Mouse (Mus musculus) hindbrain, embryonic 15.5 days (tissue): ENCODE results near the gene Piwil4. TPM values are rescaled to one million over a fixed set of nuclear protein-coding genes. Genes with fewer than 3 reads are reported as not detected.
"Not testable (repeated sequence)": the region's sequence is repeated elsewhere in the genome, so short reads cannot be mapped to it uniquely, and the experiment has no call there.

Source experiments
- ATAC-seq: fragments of 200-750 bp; cut with Nextera tagmentation; 2 replicates; pipeline ENCODE4 v1.8.0; 2017; ENCODE audit warnings: low read depth, moderate number of reproducible peaks, moderate TSS enrichment; ENCODE audit not compliant: low FRiP score
- H3K27ac ChIP-seq: fragments of 300-500 bp; sonication (generic); replicated peaks from 2 replicates; pipeline ENCODE4 v1.5.1; 2015; ENCODE audit warnings: mild to moderate bottlenecking, inconsistent platforms
- H3K27me3 ChIP-seq: fragments of 300-500 bp; sonication (generic); 2 replicates; pipeline ENCODE4 v1.6.1; 2015; ENCODE audit warnings: control low read depth, inconsistent platforms
- H3K36me3 ChIP-seq: fragments of 300-500 bp; sonication (generic); 2 replicates; pipeline ENCODE4 v1.6.1; 2015; ENCODE audit warnings: control low read depth, inconsistent platforms
- H3K4me1 ChIP-seq: fragments of 300-500 bp; sonication (generic); replicated peaks from 2 replicates; pipeline ENCODE4 v1.6.1; 2015; ENCODE audit warnings: control low read depth, inconsistent platforms
- H3K4me2 ChIP-seq: fragments of 300-500 bp; sonication (generic); 2 replicates; pipeline ENCODE4 v1.6.1; 2015; ENCODE audit warnings: moderate library complexity, mild to moderate bottlenecking, inconsistent platforms
- H3K4me3 ChIP-seq: fragments of 300-500 bp; sonication (generic); 2 replicates; pipeline ENCODE4 v1.5.1; 2015; ENCODE audit warnings: mild to moderate bottlenecking, inconsistent platforms
- H3K9ac ChIP-seq: fragments of 300-500 bp; sonication (generic); 2 replicates; pipeline ENCODE4 v1.6.1; 2015; ENCODE audit warnings: inconsistent platforms
- H3K9me3 ChIP-seq: fragments of 300-500 bp; sonication (generic); 2 replicates; pipeline ENCODE4 v1.6.1; 2016; ENCODE audit warnings: control low read depth, inconsistent platforms
- WGBS: fragments of 180-500 bp; shearing (Covaris S2); methylation state at CpG from one replicate; pipeline ENCODE4 v1.1.7; 2015; 5-methylcytosine and 5-hydroxymethylcytosine counted together
- polyA plus RNA-seq: library from polyadenylated mRNA; unstranded; fragments of >200 nt; fragmentation: Nextera tagmentation; extraction: Ambion mirVana; gene quantifications from 2 replicates; pipeline ENCODE4 v1.2.1, GENCODE M21; 2015

Piwil4 gene
- polyA plus RNA-seq, 1 experiment from 2014 or later: 0.43 TPM

- no peaks in the 10 kb centered on the region for H3K9me3 ChIP-seq
- no peak overlapping the region for H3K9ac ChIP-seq
- no peaks in the 10 kb centered on the region for H3K27me3 ChIP-seq
- H3K4me2 ChIP-seq: no peak overlapping the region
- no peak overlapping the region for H3K27ac ChIP-seq
- H3K4me3 ChIP-seq: no peak overlapping the region
- H3K36me3 ChIP-seq: no peaks in the 10 kb centered on the region
- no peak for ATAC-seq
- H3K4me1 ChIP-seq: no peaks in the 10 kb centered on the region
- 83% methylated on average over 12 of the region's 12 CpGs for WGBS
Observed at GRCm38 (mm10) chr9:14689376-14690108, 51.0 kb downstream of the Piwil4 start.

- H3K36me3 ChIP-seq: no peaks in the 10 kb centered on the region
- H3K9ac ChIP-seq: no peak overlapping the region
- H3K4me3 ChIP-seq: no peak overlapping the region
- H3K9me3 ChIP-seq: no peaks in the 10 kb centered on the region
- H3K27me3 ChIP-seq: no peaks in the 10 kb centered on the region
- H3K4me1 ChIP-seq: no peaks in the 10 kb centered on the region
- 81% methylated on average over 4 of the region's 4 CpGs for WGBS
- no peak overlapping the region for H3K4me2 ChIP-seq
- H3K27ac ChIP-seq: no peak overlapping the region
- ATAC-seq: no peak
Observed at GRCm38 (mm10) chr9:14684363-14684762, 56.2 kb downstream of the Piwil4 start.

DNA sequence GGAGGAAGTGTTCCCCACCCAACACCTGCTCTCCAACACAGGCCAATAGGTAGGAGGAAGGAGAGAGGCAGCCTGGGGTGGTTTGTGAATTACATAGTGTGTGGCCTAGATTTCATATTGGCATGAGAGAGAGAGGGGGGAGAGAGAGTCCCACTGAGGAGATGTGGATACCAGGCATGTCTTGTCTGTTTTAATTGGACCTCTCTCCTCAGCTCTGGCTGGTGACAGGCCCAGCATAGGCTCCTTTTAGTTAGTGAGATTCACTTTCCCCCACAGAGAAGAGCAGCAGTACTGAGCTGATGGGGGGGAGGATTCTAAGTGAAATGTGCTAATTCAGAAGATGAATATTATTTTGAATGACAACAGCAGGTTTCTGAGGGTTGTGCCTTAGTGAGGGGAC lies 57.8 kb downstream of the Piwil4 start:
- no peak overlapping the region for H3K27ac ChIP-seq
- H3K9ac ChIP-seq: no peak overlapping the region
- H3K4me2 ChIP-seq: no peak overlapping the region
- H3K9me3 ChIP-seq: no peaks in the 10 kb centered on the region
- no peaks in the 10 kb centered on the region for H3K27me3 ChIP-seq
- H3K4me3 ChIP-seq: no peak overlapping the region
- no peaks in the 10 kb centered on the region for H3K36me3 ChIP-seq
- H3K4me1 ChIP-seq: no peaks in the 10 kb centered on the region
- ATAC-seq: 0 out of 2 replicates have a peak, but pooled peaks have one; percentile 23

GRCm38 (mm10) chr9:14680584-14680983 lies 59.9 kb downstream of the Piwil4 start:
- ATAC-seq: no peak
- H3K4me2 ChIP-seq: no peak overlapping the region
- H3K4me3 ChIP-seq: no peak overlapping the region
- H3K27ac ChIP-seq: no peak overlapping the region
- no peaks in the 10 kb centered on the region for H3K36me3 ChIP-seq
- 54% methylated on average over 2 of the region's 2 CpGs for WGBS
- H3K4me1 ChIP-seq: no peaks in the 10 kb centered on the region
- no peaks in the 10 kb centered on the region for H3K27me3 ChIP-seq
- H3K9ac ChIP-seq: no peak overlapping the region
- H3K9me3 ChIP-seq: no peaks in the 10 kb centered on the region

DNA sequence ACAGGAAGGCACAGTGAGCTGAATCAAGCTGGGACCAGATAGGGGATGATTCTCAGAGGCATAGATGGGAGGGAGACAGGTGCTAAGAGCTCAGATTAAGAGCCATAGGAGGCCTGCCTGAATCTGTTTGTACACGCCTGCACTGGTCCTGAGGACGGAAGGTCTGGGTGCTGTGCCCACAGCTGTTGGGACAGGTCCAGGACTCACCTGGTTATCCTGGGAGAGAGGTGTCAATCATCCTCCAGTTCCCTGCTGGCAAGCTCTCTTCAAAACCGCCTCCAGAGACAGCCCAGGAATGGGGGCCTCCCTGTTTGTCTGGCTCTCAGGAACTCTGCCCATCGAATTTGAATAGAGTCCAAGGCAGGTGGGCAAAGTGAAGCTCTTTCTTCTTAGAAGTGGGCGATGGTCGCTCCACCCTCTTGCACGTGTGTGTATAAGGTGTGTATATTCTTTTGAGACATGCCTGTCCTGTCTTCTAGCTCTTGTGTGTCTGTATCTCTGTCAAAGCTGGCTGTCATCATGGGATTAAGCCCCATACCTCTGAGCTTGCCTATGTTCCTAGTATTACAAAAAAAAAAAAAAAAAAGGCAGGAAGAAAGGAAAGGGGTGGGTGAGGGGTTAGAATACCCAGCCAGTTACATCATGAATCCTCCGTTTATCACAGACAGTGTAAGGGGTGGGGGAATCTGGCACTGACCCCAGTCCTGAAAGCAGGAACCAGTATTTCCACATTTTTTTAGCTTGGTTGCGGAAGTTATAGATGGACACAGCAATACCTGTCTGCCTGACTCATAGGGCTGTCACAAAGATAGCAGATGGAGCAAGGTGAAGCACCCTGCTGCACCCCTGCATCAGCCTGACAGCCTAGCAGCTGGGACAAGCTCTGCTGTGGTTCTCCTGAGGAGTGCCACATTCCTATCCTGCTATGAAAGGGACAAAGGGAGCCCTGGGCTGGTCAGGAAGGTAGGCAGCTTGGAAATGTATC lies 64.5 kb downstream of the Piwil4 start:
- no peaks in the 10 kb centered on the region for H3K4me1 ChIP-seq
- H3K27ac ChIP-seq: no peak overlapping the region
- H3K4me3 ChIP-seq: no peak overlapping the region
- no peak for ATAC-seq
- H3K36me3 ChIP-seq: no peaks in the 10 kb centered on the region
- H3K9me3 ChIP-seq: no peaks in the 10 kb centered on the region
- H3K4me2 ChIP-seq: no peak overlapping the region
- no peak overlapping the region for H3K9ac ChIP-seq
- no peaks in the 10 kb centered on the region for H3K27me3 ChIP-seq
- WGBS: 61% methylated on average over 9 of the region's 9 CpGs

- WGBS: 93% methylated on average over 8 of the region's 8 CpGs
- ATAC-seq: no peak
- no peak overlapping the region for H3K27ac ChIP-seq
- H3K4me1 ChIP-seq: no peaks in the 10 kb centered on the region
- H3K4me3 ChIP-seq: no peak overlapping the region
- no peaks in the 10 kb centered on the region for H3K36me3 ChIP-seq
- no peak overlapping the region for H3K4me2 ChIP-seq
- no peaks in the 10 kb centered on the region for H3K27me3 ChIP-seq
- H3K9ac ChIP-seq: no peak overlapping the region
- H3K9me3 ChIP-seq: no peaks in the 10 kb centered on the region
Observed at GRCm38 (mm10) chr9:14674506-14674905, 66.0 kb downstream of the Piwil4 start.

DNA sequence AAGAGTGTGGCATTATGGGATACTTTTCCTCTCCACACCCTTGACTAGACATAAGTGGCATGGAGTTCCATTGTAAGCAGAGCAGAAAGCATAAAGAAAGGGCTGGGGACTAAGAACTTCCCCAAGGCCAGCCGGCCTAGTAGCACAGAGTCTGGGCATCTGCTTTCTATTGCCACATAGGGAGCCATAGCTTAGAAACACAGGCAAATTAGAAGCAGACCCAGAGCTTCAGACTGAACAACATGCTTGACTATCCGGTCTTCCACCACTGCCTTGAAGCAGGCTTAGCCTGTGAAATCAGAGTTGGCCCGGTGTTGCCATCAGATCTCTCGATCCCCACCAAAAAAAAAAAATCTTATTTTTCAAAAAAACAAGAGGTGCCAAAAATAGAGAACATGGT lies 67.4 kb downstream of the Piwil4 start:
- no peak overlapping the region for H3K4me3 ChIP-seq
- ATAC-seq: no peak
- H3K27ac ChIP-seq: no peak overlapping the region
- no peak overlapping the region for H3K4me2 ChIP-seq
- H3K9ac ChIP-seq: no peak overlapping the region
- 93% methylated on average over 4 of the region's 4 CpGs for WGBS
- no peaks in the 10 kb centered on the region for H3K27me3 ChIP-seq
- H3K4me1 ChIP-seq: no peaks in the 10 kb centered on the region
- no peaks in the 10 kb centered on the region for H3K9me3 ChIP-seq
- no peaks in the 10 kb centered on the region for H3K36me3 ChIP-seq

DNA sequence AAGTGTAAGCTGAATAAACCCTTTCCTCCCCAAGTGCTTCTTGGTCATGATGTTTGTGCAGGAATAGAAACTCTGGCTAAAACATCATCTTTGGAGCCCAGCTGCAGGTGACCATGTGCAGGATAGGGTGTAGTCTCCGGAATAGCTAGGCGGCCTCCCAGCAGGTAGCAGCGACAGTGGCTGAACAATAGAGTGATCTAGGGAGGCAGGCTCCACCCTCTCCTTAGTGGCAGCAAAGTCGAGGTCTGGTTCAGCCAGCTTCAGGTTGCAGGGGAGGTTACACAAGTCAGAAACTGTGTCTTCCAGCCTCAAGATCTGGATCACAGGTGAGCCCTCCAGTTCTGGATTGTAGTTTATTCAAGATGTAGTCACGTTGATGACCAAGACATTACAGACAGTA lies 68.6 kb downstream of the Piwil4 start:
- H3K9ac ChIP-seq, H3K27ac ChIP-seq, H3K4me1 ChIP-seq, H3K27me3 ChIP-seq, H3K4me2 ChIP-seq, ATAC-seq, H3K36me3 ChIP-seq, H3K4me3 ChIP-seq, H3K9me3 ChIP-seq: not testable (repeated sequence)
- 38% methylated on average over 5 of the region's 5 CpGs for WGBS

DNA sequence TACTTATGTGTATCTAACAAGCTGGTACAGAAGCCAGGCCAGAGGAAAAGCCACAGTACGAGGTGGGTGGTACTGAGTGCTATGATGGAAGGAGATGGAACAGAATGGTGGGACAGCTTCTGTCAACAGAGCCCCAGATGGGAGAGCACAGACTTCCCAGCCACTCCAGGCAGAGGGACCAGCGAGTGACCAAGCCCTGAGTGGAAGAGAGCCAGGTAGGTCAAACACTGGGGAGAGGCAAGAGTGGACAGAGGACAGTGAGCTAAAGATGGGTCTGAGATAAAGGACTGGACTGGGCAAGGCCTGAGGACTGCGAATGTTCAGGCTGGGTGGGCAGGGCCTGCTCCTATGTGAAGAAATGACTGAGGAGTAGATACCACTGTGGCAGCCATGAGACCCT lies 72.2 kb downstream of the Piwil4 start:
- Histone ChIP-seq H3K4me1 (no peaks in the 10 kb centered on the region), H3K4me3 (no peak overlapping the region), H3K27me3 (no peaks in the 10 kb centered on the region), H3K27ac (no peak overlapping the region), H3K9me3 (no peaks in the 10 kb centered on the region), H3K4me2 (no peak overlapping the region), H3K36me3 (no peaks in the 10 kb centered on the region), H3K9ac (no peak overlapping the region)
- ATAC-seq: no peak
- WGBS: 86% methylated on average over 3 of the region's 3 CpGs

DNA sequence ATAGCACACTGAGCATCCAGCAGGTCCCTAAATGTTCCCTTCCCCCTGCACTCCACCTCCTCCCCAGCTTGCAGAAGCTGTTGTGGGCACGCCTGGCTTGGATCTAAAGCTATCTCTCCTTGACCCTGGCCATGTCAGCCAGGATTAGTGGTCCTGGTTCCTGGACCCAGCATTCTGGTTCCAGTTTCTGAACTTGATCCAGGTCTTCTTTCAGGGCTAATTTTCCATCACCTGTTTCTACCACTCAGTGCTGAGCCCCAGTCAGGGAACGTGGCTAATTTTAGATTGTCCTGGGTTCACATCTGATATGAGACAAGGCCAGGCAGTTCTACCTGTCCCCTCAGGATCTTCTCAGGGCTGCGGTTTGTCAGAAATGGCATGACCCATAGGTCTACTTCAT lies 74.5 kb downstream of the Piwil4 start:
- WGBS: 95% methylated on average over 3 of the region's 3 CpGs

GRCm38 (mm10) chr9:14663591-14663990 lies 76.9 kb downstream of the Piwil4 start:
- Histone ChIP-seq H3K27ac (no peak overlapping the region), H3K4me1 (no peaks in the 10 kb centered on the region), H3K36me3 (no peaks in the 10 kb centered on the region), H3K27me3 (no peaks in the 10 kb centered on the region), H3K4me3 (no peak overlapping the region), H3K4me2 (no peak overlapping the region), H3K9ac (no peak overlapping the region), H3K9me3 (no peaks in the 10 kb centered on the region)
- ATAC-seq: no peak
- 94% methylated on average over 2 of the region's 2 CpGs for WGBS

More for the DNA sequence above, 74.5 kb downstream of the Piwil4 start:
- Histone ChIP-seq H3K4me1 (no peaks in the 10 kb centered on the region), H3K27ac (no peak overlapping the region), H3K4me2 (no peak overlapping the region), H3K27me3 (no peaks in the 10 kb centered on the region), H3K4me3 (no peak overlapping the region), H3K9ac (no peak overlapping the region), H3K9me3 (no peaks in the 10 kb centered on the region), H3K36me3 (no peaks in the 10 kb centered on the region)
- no peak for ATAC-seq

DNA sequence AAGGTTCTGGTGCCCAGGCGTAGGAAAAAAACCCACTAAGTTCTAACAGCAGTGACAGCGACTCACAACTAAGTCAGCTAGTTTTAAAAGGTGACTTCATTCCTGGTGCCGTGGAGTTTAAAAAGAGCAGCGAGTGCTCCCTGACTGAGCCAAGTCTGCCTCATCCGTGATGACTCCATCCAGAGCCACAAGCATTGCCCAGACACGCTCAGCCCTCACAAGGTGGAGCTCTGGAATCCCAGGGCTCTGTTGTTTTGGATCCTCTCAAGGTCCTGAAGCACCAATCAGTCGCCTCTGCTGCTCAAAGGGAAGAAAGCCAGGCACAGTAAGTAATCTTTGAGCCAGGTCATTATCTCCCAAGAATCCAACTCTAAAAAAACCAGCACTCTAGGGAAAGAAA lies 77.7 kb downstream of the Piwil4 start:
- H3K4me2 ChIP-seq: no peak overlapping the region
- ATAC-seq: no peak
- 77% methylated on average over 7 of the region's 7 CpGs for WGBS

More for the DNA sequence above, 77.7 kb downstream of the Piwil4 start:
- H3K4me3 ChIP-seq: no peak overlapping the region
- H3K36me3 ChIP-seq: no peaks in the 10 kb centered on the region
- no peaks in the 10 kb centered on the region for H3K27me3 ChIP-seq
- no peak overlapping the region for H3K27ac ChIP-seq
- no peaks in the 10 kb centered on the region for H3K4me1 ChIP-seq
- no peak overlapping the region for H3K9ac ChIP-seq
- H3K9me3 ChIP-seq: no peaks in the 10 kb centered on the region
